Mouse (Mus musculus) midbrain, embryonic 15.5 days (tissue): ENCODE data around the gene Olfr433. TPM values are rescaled to one million over a fixed set of nuclear protein-coding genes. Genes with fewer than 3 reads are reported as not detected.

Experiments
- ATAC-seq: fragments of 200-750 bp; cut with Nextera tagmentation; replicated peaks from 2 replicates; pipeline ENCODE4 v1.8.0; 2017; ENCODE audit warnings: moderate TSS enrichment
- H3K27ac ChIP-seq: fragments of 300-500 bp; sonication (generic); 2 replicates; pipeline ENCODE4 v1.5.1; 2015; ENCODE audit warnings: mild to moderate bottlenecking, inconsistent platforms
- H3K27me3 ChIP-seq: fragments of 300-500 bp; sonication (generic); replicated peaks from 2 replicates; pipeline ENCODE4 v1.6.1; 2015; ENCODE audit warnings: inconsistent platforms
- H3K36me3 ChIP-seq: fragments of 300-500 bp; sonication (generic); replicated peaks from 2 replicates; pipeline ENCODE4 v1.6.1; 2015; ENCODE audit warnings: inconsistent platforms
- H3K4me1 ChIP-seq: fragments of 300-500 bp; sonication (generic); 2 replicates; pipeline ENCODE4 v1.6.1; 2015; ENCODE audit warnings: inconsistent platforms
- H3K4me2 ChIP-seq: fragments of 300-500 bp; sonication (generic); 2 replicates; pipeline ENCODE4 v1.6.1; 2015; ENCODE audit warnings: inconsistent platforms, mild to moderate bottlenecking, moderate library complexity
- H3K4me3 ChIP-seq: fragments of 300-500 bp; sonication (generic); 2 replicates; pipeline ENCODE4 v1.5.1; 2015; ENCODE audit warnings: mild to moderate bottlenecking, inconsistent platforms
- H3K9ac ChIP-seq: fragments of 300-500 bp; sonication (generic); 2 replicates; pipeline ENCODE4 v1.6.1; 2015; ENCODE audit warnings: mild to moderate bottlenecking, inconsistent platforms
- H3K9me3 ChIP-seq: fragments of 300-500 bp; sonication (generic); 2 replicates; pipeline ENCODE4 v1.6.1; 2016; ENCODE audit warnings: inconsistent platforms
- WGBS: fragments of 180-500 bp; shearing (Covaris S2); methylation state at CpG from one replicate; pipeline ENCODE4 v1.1.7; 2015; ENCODE audit warnings: mixed read lengths; 5-methylcytosine and 5-hydroxymethylcytosine counted together
- polyA plus RNA-seq: library from polyadenylated mRNA; unstranded; fragments of >200 nt; fragmentation: Nextera tagmentation; extraction: Ambion mirVana; gene quantifications from 2 replicates; pipeline ENCODE4 v1.2.1, GENCODE M21; 2015

The Olfr433 gene
- polyA plus RNA-seq, 1 experiment from 2014 or later, result not detected

- Histone ChIP-seq H3K4me1 (no peaks in the 10 kb centered on the region), H3K9me3 (no peaks in the 10 kb centered on the region), H3K36me3 (no peaks in the 10 kb centered on the region), H3K27me3 (no peaks in the 10 kb centered on the region), H3K4me2 (no peak overlapping the region), H3K27ac (no peak overlapping the region), H3K9ac (no peak overlapping the region), H3K4me3 (no peak overlapping the region)
- no peak for ATAC-seq
- WGBS, result 90% methylated on average over 4 of the region's 4 CpGs
Measured at GRCm38 (mm10) chr1:174050532-174050931, 10.0 kb downstream of the Olfr433 start.

- Histone ChIP-seq H3K36me3 (no peaks in the 10 kb centered on the region), H3K4me1 (no peaks in the 10 kb centered on the region), H3K27me3 (no peaks in the 10 kb centered on the region), H3K27ac (no peak overlapping the region), H3K9ac (no peak overlapping the region), H3K4me2 (no peak overlapping the region), H3K4me3 (no peak overlapping the region), H3K9me3 (no peaks in the 10 kb centered on the region)
- ATAC-seq, result no peak
- WGBS, result 90% methylated on average over 4 of the region's 4 CpGs
Measured at GRCm38 (mm10) chr1:174051515-174051914, 11.0 kb downstream of the Olfr433 start.

- Histone ChIP-seq H3K9me3 (no peaks in the 10 kb centered on the region), H3K36me3 (no peaks in the 10 kb centered on the region), H3K4me2 (no peak overlapping the region), H3K27ac (no peak overlapping the region), H3K4me1 (no peaks in the 10 kb centered on the region), H3K27me3 (no peaks in the 10 kb centered on the region), H3K4me3 (no peak overlapping the region), H3K9ac (no peak overlapping the region)
- ATAC-seq, result no peak
- WGBS, result 84% methylated on average over 5 of the region's 5 CpGs
Measured at GRCm38 (mm10) chr1:174051931-174052536, 11.5 kb downstream of the Olfr433 start.

GRCm38 (mm10) chr1:174052981-174053380 lies 12.5 kb downstream of the Olfr433 start:
- Histone ChIP-seq H3K27ac (no peak overlapping the region), H3K9ac (no peak overlapping the region), H3K4me2 (no peak overlapping the region), H3K9me3 (no peaks in the 10 kb centered on the region), H3K27me3 (no peaks in the 10 kb centered on the region), H3K36me3 (no peaks in the 10 kb centered on the region), H3K4me1 (no peaks in the 10 kb centered on the region), H3K4me3 (no peak overlapping the region)
- no peak for ATAC-seq
- 89% methylated on average over 3 of the region's 3 CpGs for whole genome bisulfite sequencing

GRCm38 (mm10) chr1:174055248-174055647 lies 14.7 kb downstream of the Olfr433 start:
- Histone ChIP-seq H3K4me3 (no peak overlapping the region), H3K27me3 (no peaks in the 10 kb centered on the region), H3K4me1 (no peaks in the 10 kb centered on the region), H3K27ac (no peak overlapping the region), H3K9ac (no peak overlapping the region), H3K4me2 (no peak overlapping the region), H3K36me3 (no peaks in the 10 kb centered on the region), H3K9me3 (no peaks in the 10 kb centered on the region)
- 72% methylated on average over 2 of the region's 2 CpGs for WGBS
- ATAC-seq, result no peak

- Histone ChIP-seq H3K4me3 (no peak within 1 kb of the TSS), H3K9ac (no peak within 1 kb of the TSS), H3K36me3 (no peaks in the 10 kb centered on the region), H3K4me2 (no peak within 1 kb of the TSS), H3K4me1 (no peaks in the 10 kb centered on the region), H3K9me3 (no peaks in the 10 kb centered on the region), H3K27me3 (no peaks in the 10 kb centered on the region), H3K27ac (no peak within 1 kb of the TSS)
- 84% methylated on average over 3 of the region's 3 CpGs for WGBS
- no peak for ATAC-seq
Measured at GRCm38 (mm10) chr1:174066305-174066704, 25.8 kb downstream of the Olfr433 start, which contains the start of gene Olfr430. TSS of gene Olfr430 (plus strand) at chr1:174066605.

GRCm38 (mm10) chr1:174084031-174084430 lies 43.5 kb downstream of the Olfr433 start, which contains the start of gene Olfr429:
TSS of gene Olfr429 (plus strand) at chr1:174084331.
- 91% methylated on average over 2 of the region's 2 CpGs for WGBS
- H3K27ac ChIP-seq, result no peak within 1 kb of the TSS
- H3K9me3 ChIP-seq, result no peaks in the 10 kb centered on the region

More at GRCm38 (mm10) chr1:174084031-174084430, 43.5 kb downstream of the Olfr433 start, which contains the start of gene Olfr429:
- H3K36me3 ChIP-seq, result no peaks in the 10 kb centered on the region
- H3K4me2 ChIP-seq, result no peak within 1 kb of the TSS
- no peaks in the 10 kb centered on the region for H3K4me1 ChIP-seq
- no peaks in the 10 kb centered on the region for H3K27me3 ChIP-seq
- H3K4me3 ChIP-seq, result no peak within 1 kb of the TSS
- no peak for ATAC-seq
- no peak within 1 kb of the TSS for H3K9ac ChIP-seq

Other genes with a start within 250 kb of the Olfr433 start
- 0.39 and 0.70 TPM in 2 replicates for gene Ifi211, start 127.7 kb upstream of the Olfr433 start, polyA plus RNA-seq
- gene Mndal, start 98.2 kb upstream of the Olfr433 start, polyA plus RNA-seq, result 0.76 and 0.79 TPM in 2 replicates
- 0.46 and 0.68 TPM in 2 replicates for gene Ifi203, start 98.0 kb upstream of the Olfr433 start, polyA plus RNA-seq
- not detected in 2 replicates for gene Ifi202b, start 58.0 kb upstream of the Olfr433 start, polyA plus RNA-seq
- 0.17 and 0.28 TPM in 2 replicates for gene Ifi205, start 8.9 kb upstream of the Olfr433 start, polyA plus RNA-seq
- gene Olfr432, start 8.5 kb downstream of the Olfr433 start, polyA plus RNA-seq, result not detected in 2 replicates
- gene Olfr430, start 25.9 kb downstream of the Olfr433 start, polyA plus RNA-seq, result not detected in 2 replicates
- not detected in 2 replicates for gene Olfr429, start 43.6 kb downstream of the Olfr433 start, polyA plus RNA-seq
- not detected in 2 replicates for gene Olfr427, start 56.2 kb downstream of the Olfr433 start, polyA plus RNA-seq
- gene Olfr231, start 80.5 kb downstream of the Olfr433 start, polyA plus RNA-seq, result not detected in 2 replicates
- not detected in 2 replicates for gene Olfr424, start 90.8 kb downstream of the Olfr433 start, polyA plus RNA-seq
- not detected in 2 replicates for gene Olfr420, start 114.9 kb downstream of the Olfr433 start, polyA plus RNA-seq
- 0.13 and 0.18 TPM in 2 replicates for gene Spta1, start 132.1 kb downstream of the Olfr433 start, polyA plus RNA-seq
- gene Olfr419, start 211.4 kb downstream of the Olfr433 start, polyA plus RNA-seq, result not detected in 2 replicates